Mouse (Mus musculus) forebrain, embryonic 16.5 days (tissue): Measurements from ENCODE around the gene Olfm2. TPM values are rescaled to one million over a fixed set of nuclear protein-coding genes. Genes with fewer than 3 reads are reported as not detected.
A peak's percentile ranks its signal among the peaks of the same experiment; 100 is the strongest.

Experiments used
- ATAC-seq: fragments of 200-750 bp; cut with Nextera tagmentation; 2 replicates; pipeline ENCODE4 v1.8.0; 2017; ENCODE audit warnings: mild to moderate bottlenecking, moderate library complexity
- H3K27ac ChIP-seq: fragments of 300-500 bp; sonication (generic); 2 replicates; pipeline ENCODE4 v1.5.1; 2014; ENCODE audit warnings: low read length, control low read depth
- H3K27me3 ChIP-seq: fragments of 300-500 bp; sonication (generic); replicated peaks from 2 replicates; pipeline ENCODE4 v1.6.1; 2014; ENCODE audit warnings: low read length; ENCODE audit not compliant: control insufficient read depth, insufficient read depth
- H3K36me3 ChIP-seq: fragments of 300-500 bp; sonication (generic); 2 replicates; pipeline ENCODE4 v1.6.1; 2014; ENCODE audit not compliant: control insufficient read depth, insufficient read depth
- H3K4me1 ChIP-seq: fragments of 300-500 bp; sonication (generic); replicated peaks from 2 replicates; pipeline ENCODE4 v1.6.1; 2014; ENCODE audit warnings: low read length; ENCODE audit not compliant: control insufficient read depth, insufficient read depth
- H3K4me2 ChIP-seq: fragments of 300-500 bp; sonication (generic); 2 replicates; pipeline ENCODE4 v1.6.1; 2014; ENCODE audit warnings: mild to moderate bottlenecking, low read length, control low read depth
- H3K4me3 ChIP-seq: fragments of 300-500 bp; sonication (generic); replicated peaks from 2 replicates; pipeline ENCODE4 v1.5.1; 2014; ENCODE audit warnings: mild to moderate bottlenecking, low read length, control low read depth
- H3K9ac ChIP-seq: fragments of 300-500 bp; sonication (generic); replicated peaks from 2 replicates; pipeline ENCODE4 v1.6.1; 2014; ENCODE audit warnings: low read depth, low read length, control low read depth
- H3K9me3 ChIP-seq: fragments of 300-500 bp; sonication (generic); 2 replicates; pipeline ENCODE4 v1.6.1; 2016; ENCODE audit warnings: low read length; ENCODE audit not compliant: control insufficient read depth
- WGBS: fragments of 180-500 bp; shearing (Covaris S2); extraction: QIAGEN DNeasy Blood & Tissue Kit; methylation state at CpG from one replicate; pipeline ENCODE4 v1.1.7; 2014; 5-methylcytosine and 5-hydroxymethylcytosine counted together
- polyA plus RNA-seq: library from polyadenylated mRNA; unstranded; fragments of >200 nt; fragmentation: Nextera tagmentation; extraction: Ambion mirVana; gene quantifications from 2 replicates; pipeline ENCODE4 v1.2.1, GENCODE M21; 2015

Gene Olfm2
- polyA plus RNA-seq, 1 experiment from 2014 or later, result 173 TPM

DNA sequence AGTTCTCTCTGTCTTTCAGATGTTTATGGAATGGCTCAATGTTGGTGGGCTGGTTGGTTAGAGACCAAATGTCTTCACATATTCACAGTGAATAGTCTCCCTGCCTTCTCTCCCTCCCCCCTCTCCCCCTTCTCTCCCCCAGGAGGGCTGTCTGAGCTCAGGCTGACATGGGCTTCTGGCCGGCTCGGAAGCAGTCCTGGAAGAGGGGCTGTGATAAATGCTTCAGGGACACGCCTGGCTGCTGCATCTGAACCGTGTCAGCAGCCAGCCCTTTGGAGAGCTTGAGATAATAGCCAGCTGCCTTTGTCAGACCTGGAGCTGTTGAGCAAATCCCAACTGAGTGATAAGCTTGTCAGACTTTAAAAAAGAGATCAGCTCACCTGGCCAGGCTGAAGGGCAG is 56.2 kb downstream of the Olfm2 start:
- ATAC-seq, result no peak
- Histone ChIP-seq H3K36me3 (no peaks in the 10 kb centered on the region), H3K4me3 (no peak overlapping the region), H3K27ac (no peak overlapping the region), H3K27me3 (peaks cover 3% of the 10 kb centered on the region; the same call in 1 of the 2 replicates), H3K9ac (no peak overlapping the region), H3K4me2 (no peak overlapping the region), H3K4me1 (peaks cover 9% of the 10 kb centered on the region), H3K9me3 (no peaks in the 10 kb centered on the region)
- WGBS, result 4% methylated on average over 4 of the region's 4 CpGs

DNA sequence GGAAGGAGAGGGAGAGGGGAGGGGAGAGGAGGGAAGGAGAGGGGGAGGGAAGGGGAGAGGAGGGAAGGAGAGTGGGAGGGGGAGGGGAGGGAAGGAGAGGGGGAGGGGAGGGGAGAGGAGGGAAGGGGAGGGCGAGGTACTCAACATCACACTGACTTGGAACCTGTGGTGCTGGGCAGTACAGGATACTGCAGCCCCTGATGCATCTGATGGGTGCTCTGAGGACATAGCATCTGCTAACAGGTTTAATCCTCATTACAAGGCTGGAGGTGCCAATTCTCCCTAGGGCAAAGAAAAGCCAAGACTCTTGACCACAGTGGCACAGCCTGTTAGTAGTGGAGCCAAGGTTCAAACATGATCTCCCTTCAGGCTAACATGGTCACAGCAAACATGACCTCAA is 56.7 kb downstream of the Olfm2 start:
- 71% methylated on average over 1 of the region's 1 CpGs for WGBS
- no peak overlapping the region for H3K4me3 ChIP-seq
- no peaks in the 10 kb centered on the region for H3K9me3 ChIP-seq
- H3K36me3 ChIP-seq, result no peaks in the 10 kb centered on the region
- H3K4me2 ChIP-seq, result no peak overlapping the region
- H3K27me3 ChIP-seq, result peaks cover 2% of the 10 kb centered on the region; the same call in 1 of the 2 replicates
- peaks cover 4% of the 10 kb centered on the region for H3K4me1 ChIP-seq
- no peak for ATAC-seq
- H3K27ac ChIP-seq, result no peak overlapping the region
- no peak overlapping the region for H3K9ac ChIP-seq

DNA sequence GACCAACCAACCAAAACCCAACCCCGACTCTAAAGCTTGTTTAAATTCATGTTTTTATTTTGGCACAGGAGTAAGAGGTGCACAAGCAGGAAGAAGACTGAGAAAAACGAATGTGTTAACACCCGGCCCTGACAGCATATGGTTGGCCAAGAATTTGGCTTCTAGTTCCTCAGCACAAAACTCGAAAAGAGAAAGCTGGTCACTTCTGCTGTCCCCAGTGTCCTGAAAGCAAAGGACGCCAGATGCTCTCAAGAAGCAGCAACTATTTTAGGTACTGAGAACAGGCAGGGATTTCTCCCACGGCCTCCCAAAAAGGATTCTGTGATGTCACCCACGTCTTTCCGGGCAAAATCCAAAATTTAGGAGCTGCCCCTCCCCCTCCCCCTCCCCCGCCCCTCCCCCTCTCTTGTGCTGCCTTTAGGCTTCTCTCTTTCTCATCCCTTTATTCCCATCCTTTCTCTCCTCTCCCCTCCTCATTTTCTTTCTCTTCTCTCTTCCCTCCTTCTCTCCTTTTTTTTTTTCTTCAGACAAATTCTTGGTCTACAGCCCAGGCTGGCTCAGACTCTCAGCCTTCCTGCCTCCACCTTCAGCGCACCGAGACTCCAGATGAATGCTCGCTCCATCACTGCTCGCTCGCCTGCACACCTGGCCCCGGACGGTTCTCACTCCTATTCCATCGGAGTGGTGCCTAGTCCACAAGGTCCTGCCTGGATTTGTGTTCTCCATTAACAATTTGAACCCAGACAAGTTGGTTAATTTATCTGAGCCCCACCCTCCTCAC is 60.9 kb downstream of the Olfm2 start:
- no peak for ATAC-seq
- H3K27ac ChIP-seq, result no peak overlapping the region
- no peak overlapping the region for H3K4me3 ChIP-seq
- 46% methylated on average over 17 of the region's 17 CpGs for WGBS
- no peaks in the 10 kb centered on the region for H3K36me3 ChIP-seq
- H3K9me3 ChIP-seq, result no peaks in the 10 kb centered on the region
- H3K27me3 ChIP-seq, result no peaks in the 10 kb centered on the region
- no peak overlapping the region for H3K9ac ChIP-seq
- H3K4me1 ChIP-seq, result peaks cover 12% of the 10 kb centered on the region
- no peak overlapping the region for H3K4me2 ChIP-seq

DNA sequence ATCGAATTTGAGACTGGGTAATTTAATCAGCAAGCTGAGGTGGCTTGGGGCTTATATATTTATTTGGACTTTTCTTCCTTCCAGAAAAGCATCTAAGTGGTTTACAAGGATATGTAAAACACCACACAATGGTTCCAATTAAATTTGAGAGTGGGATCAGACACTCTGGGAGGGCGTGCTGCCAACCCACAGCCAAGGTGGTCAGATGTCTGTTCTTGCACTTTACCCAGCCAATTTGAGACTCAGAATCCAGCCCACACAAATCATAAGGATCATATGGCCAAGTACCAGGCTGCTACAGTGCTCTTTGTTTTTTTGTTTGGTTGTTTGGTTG is 63.8 kb downstream of the Olfm2 start:
- peak; percentile 43; the same call in 1 of the 2 replicates for ATAC-seq
- WGBS, result 18% methylated on average over 2 of the region's 2 CpGs
- Histone ChIP-seq H3K27ac (peak overlapping the region; percentile 63), H3K27me3 (no peaks in the 10 kb centered on the region), H3K9me3 (no peaks in the 10 kb centered on the region), H3K36me3 (no peaks in the 10 kb centered on the region), H3K4me3 (no peak overlapping the region), H3K9ac (no peak overlapping the region), H3K4me2 (no peak overlapping the region), H3K4me1 (peaks cover 17% of the 10 kb centered on the region)

DNA sequence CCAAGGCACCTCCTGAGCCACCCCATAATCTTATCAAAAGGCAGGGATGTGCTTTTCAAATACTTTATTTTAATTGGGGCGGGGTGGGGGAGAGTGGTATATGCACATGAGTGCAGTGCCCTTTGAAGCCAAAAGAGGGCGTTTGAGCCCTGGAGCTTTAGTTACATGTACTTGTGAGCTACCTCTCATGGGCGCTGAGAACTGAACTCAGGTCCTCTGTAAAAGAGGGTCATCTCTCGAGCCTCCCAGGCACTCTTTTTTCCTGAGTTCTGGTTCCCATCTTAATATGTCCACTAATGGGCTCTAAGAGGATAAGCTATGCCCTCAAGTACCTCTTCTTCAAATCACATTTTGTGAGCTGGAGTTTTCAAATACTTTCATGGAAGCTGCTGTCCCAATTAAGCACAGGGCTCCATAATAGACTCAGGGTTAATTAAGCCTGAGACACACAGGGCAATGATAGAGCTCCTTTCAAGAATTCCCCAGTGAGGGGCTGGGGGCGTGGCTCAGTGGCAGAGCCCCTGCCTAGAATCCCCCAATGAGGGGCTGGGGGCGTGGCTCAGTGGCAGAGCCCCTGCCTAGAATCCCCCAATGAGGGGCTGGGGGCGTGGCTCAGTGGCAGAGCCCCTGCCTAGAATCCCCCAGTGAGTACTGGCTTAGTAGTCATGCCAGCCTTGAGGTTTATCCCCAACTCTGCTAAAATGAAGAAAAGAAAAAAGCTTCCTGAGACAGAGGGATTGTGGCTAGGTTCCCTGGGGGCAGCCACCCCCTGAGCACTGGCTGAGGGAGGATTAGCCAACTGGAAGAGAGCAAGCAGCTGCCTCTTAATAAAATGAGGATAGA is 64.4 kb downstream of the Olfm2 start:
- Histone ChIP-seq H3K27ac (peak overlapping the region; percentile 63), H3K36me3 (no peaks in the 10 kb centered on the region), H3K4me1 (peaks cover 17% of the 10 kb centered on the region), H3K27me3 (no peaks in the 10 kb centered on the region), H3K4me2 (no peak overlapping the region), H3K9ac (no peak overlapping the region), H3K9me3 (no peaks in the 10 kb centered on the region), H3K4me3 (no peak overlapping the region)
- 23% methylated on average over 6 of the region's 7 CpGs for WGBS
- ATAC-seq, result peak; percentile 61

DNA sequence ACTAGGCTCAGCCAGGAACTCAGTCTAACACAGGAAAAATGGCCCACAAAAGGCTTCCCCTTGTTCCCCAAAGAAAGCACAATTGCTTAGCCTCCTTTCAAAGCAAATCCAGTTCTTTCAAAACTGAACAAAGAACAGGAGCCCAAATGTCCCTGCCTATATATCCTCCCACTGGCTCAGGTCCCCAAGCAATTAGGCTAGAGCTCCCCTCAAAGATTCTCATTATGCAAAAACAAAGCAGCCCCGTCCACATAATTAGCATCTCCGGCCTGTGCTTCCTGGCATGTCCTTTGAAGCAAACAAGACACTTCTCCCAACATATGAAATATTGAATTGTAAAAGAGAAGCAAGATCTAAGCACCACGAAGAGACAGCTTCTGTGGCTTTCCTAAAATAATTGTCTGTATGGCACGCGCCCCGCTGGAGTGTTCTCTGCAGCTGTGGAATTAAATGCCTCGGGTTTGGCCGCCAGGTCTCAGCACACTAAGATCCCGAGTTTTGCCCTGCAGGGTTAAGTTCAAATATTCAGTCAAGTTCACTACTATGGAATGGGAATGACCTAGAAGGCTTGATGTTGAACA is 65.7 kb downstream of the Olfm2 start:
- Histone ChIP-seq H3K4me2 (no peak overlapping the region), H3K9me3 (no peaks in the 10 kb centered on the region), H3K36me3 (no peaks in the 10 kb centered on the region), H3K27ac (peak overlapping the region; percentile 60), H3K4me3 (no peak overlapping the region), H3K4me1 (peaks cover 17% of the 10 kb centered on the region), H3K27me3 (no peaks in the 10 kb centered on the region), H3K9ac (no peak overlapping the region)
- peak; percentile 31 for ATAC-seq
- 21% methylated on average over 9 of the region's 9 CpGs for WGBS

DNA sequence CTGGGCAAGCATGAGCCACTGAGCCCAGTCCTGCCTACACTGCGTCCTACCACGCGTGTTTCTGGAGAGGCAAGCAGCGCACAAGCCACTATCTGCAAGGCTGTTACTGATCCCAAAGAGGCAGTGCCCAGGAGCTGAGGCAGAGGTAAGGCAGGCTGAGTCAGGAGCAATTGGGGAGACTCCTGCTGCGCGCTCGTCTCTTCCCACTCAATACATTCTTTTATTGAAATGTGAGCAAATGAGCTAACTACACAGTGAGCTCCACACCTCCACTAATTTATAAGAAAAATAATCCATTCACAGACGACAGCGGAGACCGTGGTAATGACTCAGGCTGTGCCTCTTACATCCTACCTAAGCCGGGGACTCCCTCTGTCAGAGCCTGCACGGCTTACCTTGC is 68.3 kb downstream of the Olfm2 start:
- H3K27me3 ChIP-seq, result no peaks in the 10 kb centered on the region
- no peaks in the 10 kb centered on the region for H3K36me3 ChIP-seq
- H3K9ac ChIP-seq, result no peak overlapping the region
- no peak overlapping the region for H3K4me2 ChIP-seq
- ATAC-seq, result no peak
- H3K4me3 ChIP-seq, result no peak overlapping the region
- H3K9me3 ChIP-seq, result no peaks in the 10 kb centered on the region
- WGBS, result 75% methylated on average over 12 of the region's 12 CpGs
- no peak overlapping the region for H3K27ac ChIP-seq
- H3K4me1 ChIP-seq, result peaks cover 14% of the 10 kb centered on the region

DNA sequence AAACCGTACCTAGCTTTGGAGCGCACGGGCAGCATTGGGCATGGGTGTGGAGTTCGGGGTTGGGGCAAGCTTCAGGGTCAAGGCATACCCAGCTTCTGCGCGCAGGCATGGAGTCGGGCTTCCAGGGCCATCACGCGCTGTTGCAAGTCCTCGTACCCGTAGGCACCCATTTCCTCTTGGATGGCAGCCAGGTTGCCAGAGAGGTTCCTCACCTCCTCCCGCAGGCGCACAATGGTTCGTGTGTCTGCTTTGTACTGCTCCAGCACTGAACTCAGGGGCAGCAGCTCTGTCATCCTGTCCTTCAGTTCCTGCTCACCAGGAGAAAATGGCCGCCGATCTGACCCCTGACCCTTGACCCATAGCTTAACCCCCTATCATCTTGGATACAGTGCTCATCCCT is 74.1 kb downstream of the Olfm2 start:
- H3K27ac ChIP-seq, result no peak overlapping the region
- H3K4me3 ChIP-seq, result no peak overlapping the region
- no peaks in the 10 kb centered on the region for H3K9me3 ChIP-seq
- no peaks in the 10 kb centered on the region for H3K27me3 ChIP-seq
- ATAC-seq, result no peak
- no peak overlapping the region for H3K9ac ChIP-seq
- no peak overlapping the region for H3K4me2 ChIP-seq
- H3K36me3 ChIP-seq, result 0 out of 2 replicates have a peak, but pooled peaks cover 3% of the 10 kb centered on the region
- no peaks in the 10 kb centered on the region for H3K4me1 ChIP-seq
- 80% methylated on average over 16 of the region's 16 CpGs for WGBS

DNA sequence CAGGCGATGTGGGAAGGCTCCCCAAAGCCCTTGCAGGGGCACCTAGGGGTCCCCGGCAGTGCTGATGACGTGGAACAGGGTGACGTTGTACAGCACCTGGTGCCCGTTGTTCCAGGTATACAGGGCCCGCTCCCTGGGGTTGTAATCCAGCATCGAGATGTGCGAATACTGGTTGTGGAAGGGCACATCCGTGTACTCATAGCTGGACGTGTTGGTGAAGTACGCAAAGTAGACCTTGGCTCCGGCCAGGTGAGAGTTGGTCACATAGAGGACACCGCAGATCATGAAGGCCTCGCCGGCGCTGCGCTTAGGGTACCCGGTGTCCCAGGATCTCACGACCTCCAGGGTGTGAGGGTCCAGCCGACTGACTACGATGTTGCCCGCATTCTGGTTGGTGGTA is 78.1 kb downstream of the Olfm2 start:
- Histone ChIP-seq H3K36me3 (0 out of 2 replicates have a peak, but pooled peaks cover 3% of the 10 kb centered on the region), H3K27me3 (no peaks in the 10 kb centered on the region), H3K9me3 (no peaks in the 10 kb centered on the region), H3K27ac (no peak overlapping the region), H3K4me2 (no peak overlapping the region), H3K4me1 (peaks cover 27% of the 10 kb centered on the region), H3K9ac (no peak overlapping the region), H3K4me3 (no peak overlapping the region)
- no peak for ATAC-seq
- 92% methylated on average over 22 of the region's 22 CpGs for WGBS
